Mouse (Mus musculus): ENCODE measurements at regions not wholly inside any gene's neighbourhood (a gene's known extent, or its start where the extent isn't known, plus 50 kb on each side); places are given as distances from the start of the nearest gene placed in this dataset.

- no peak for TF ChIP-seq GATA1 (IDR thresholded peaks at IDR 0.05; ENCODE audit: borderline replicate concordance, low read length)
- no peak for TF ChIP-seq FLI1 (IDR thresholded peaks at IDR 0.05; ENCODE audit: low read length)
These were observed 121.0 kb upstream of the Arhgap18 start for GRCm38 (mm10) chr10:26632266-26632665.

Measured in megakaryocyte, embryonic 14.5 days (primary cell).